26 mouse cellular contexts compared by ENCODE assay signal in genomic region chr3:136821039-136821438, GRCm38 (mm10).
"Had no signal": no experiment of that assay in that cellular context is flagged by ENCODE, and none has a peak within 500 bp of the region (broad histone marks: within the 10 kb centered on the region; RNA-seq: fewer than 3 reads in every experiment).

No protein-coding gene starts in this region.

- H3K4me3 ChIP-seq: heart, adult 2 months; heart, embryonic 13.5 days; heart, embryonic 15.5 days; hindbrain, embryonic 13.5 days; hindbrain, embryonic 15.5 days; kidney, embryonic 15.5 days; limb, embryonic 13.5 days; limb, embryonic 15.5 days; liver, embryonic 12.5 days had no signal

- H3K36me3 ChIP-seq: heart, embryonic 15.5 days; hindbrain, embryonic 13.5 days; hindbrain, embryonic 15.5 days; limb, embryonic 13.5 days; limb, embryonic 15.5 days had no signal

- H3K4me1 ChIP-seq: hindbrain, embryonic 13.5 days; hindbrain, embryonic 15.5 days; kidney, embryonic 15.5 days; limb, embryonic 13.5 days; liver, embryonic 12.5 days had no signal

- H3K4me2 ChIP-seq: heart, embryonic 11.5 days; heart, embryonic 13.5 days; heart, embryonic 15.5 days; hindbrain, embryonic 13.5 days; hindbrain, embryonic 15.5 days; kidney, embryonic 15.5 days; limb, embryonic 13.5 days; limb, embryonic 15.5 days; liver, embryonic 12.5 days had no signal

- ATAC-seq: hindbrain, postnatal 0 days; intestine, embryonic 16.5 days; liver, embryonic 12.5 days had no signal

- H3K27me3 ChIP-seq: heart, embryonic 13.5 days; heart, embryonic 15.5 days; hindbrain, embryonic 13.5 days; hindbrain, embryonic 15.5 days; kidney, embryonic 15.5 days; limb, embryonic 13.5 days; limb, embryonic 15.5 days; liver, embryonic 12.5 days had no signal

- DNase-seq: gastrocnemius, postnatal 14 days; gastrocnemius, postnatal 36 days; heart, adult 11 months; heart, adult 2 months; heart, postnatal 14 days; heart, postnatal 36 days; kidney, adult 11 months; kidney, adult 2 months; kidney, adult 9 months; kidney, postnatal 14 days; kidney, postnatal 36 days; layer of hippocampus, postnatal 36 days; left cerebral cortex, postnatal 4 days had no signal

- H3K9ac ChIP-seq: heart, embryonic 13.5 days; heart, embryonic 15.5 days; hindbrain, embryonic 13.5 days; hindbrain, embryonic 15.5 days; kidney, embryonic 15.5 days; limb, embryonic 13.5 days; limb, embryonic 15.5 days; liver, embryonic 12.5 days; liver, embryonic 14.5 days had no signal

- H3K9me3 ChIP-seq: heart, embryonic 13.5 days; heart, embryonic 15.5 days; hindbrain, embryonic 13.5 days; hindbrain, embryonic 15.5 days; kidney, embryonic 15.5 days; limb, embryonic 13.5 days; limb, embryonic 15.5 days; liver, embryonic 12.5 days had no signal

- H3K27ac ChIP-seq: heart, adult 2 months; heart, embryonic 13.5 days; heart, embryonic 15.5 days; hindbrain, embryonic 13.5 days; hindbrain, embryonic 15.5 days; hindbrain, postnatal 0 days; kidney, embryonic 15.5 days; kidney, postnatal 0 days; limb, embryonic 13.5 days; limb, embryonic 15.5 days; liver, embryonic 12.5 days; liver, embryonic 14.5 days had no signal
